Mouse (Mus musculus) embryo, embryonic 10.5 days (tissue): ENCODE results near the gene Anxa6.

Experiments
- DNase-seq: peaks from one replicate; pipeline ENCODE4 v3.0.0-alpha.2; 2015; ENCODE audit warnings: low spot score

Anxa6 gene

DNA sequence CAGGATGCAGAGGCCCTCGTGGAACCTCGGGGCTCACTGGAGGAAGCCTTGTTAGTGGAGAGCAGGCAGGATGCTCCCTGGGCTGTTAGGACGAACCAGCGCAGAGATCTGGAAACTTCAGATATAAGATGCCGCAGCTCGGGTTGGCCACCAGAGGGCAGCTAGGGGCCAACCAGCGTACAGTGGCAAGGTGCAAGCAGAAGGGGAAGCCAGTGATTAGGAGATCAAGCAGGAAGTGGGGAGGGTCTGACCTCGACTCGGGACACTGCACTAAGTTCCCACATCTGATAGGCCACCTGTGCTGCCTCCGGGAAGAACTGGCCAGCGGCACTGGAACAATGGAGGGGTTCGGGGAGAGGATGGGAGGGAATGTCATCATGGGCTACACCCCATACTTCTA lies 35.0 kb downstream of the Anxa6 start:
- DNase-seq, result peak; percentile 83

DNA sequence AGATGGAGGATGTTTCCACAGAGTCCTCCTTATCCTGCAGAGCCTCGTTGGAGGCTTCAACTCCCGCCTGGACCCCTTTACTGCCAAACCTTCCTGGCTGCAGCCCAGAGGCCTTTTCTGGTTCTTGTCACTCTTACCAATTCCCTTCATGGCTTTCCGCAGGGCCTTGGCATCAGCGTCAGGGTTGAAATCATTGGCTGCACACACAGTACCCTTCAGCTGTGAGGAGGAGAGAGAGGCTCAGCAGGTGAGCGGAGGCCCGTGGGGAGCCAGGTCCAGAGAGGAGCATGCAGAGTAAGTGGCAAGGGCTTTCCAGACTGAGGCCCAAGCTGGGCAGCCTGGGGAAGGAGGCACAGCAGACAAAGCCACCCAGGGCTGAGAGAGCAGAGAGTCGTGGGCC lies 37.1 kb downstream of the Anxa6 start:
- DNase-seq, result no peak

GRCm38 (mm10) chr11:54989920-54990319 lies 43.3 kb downstream of the Anxa6 start:
- DNase-seq, result no peak

- DNase-seq, result no peak
Observed at GRCm38 (mm10) chr11:54988754-54989349, 44.4 kb downstream of the Anxa6 start.

DNA sequence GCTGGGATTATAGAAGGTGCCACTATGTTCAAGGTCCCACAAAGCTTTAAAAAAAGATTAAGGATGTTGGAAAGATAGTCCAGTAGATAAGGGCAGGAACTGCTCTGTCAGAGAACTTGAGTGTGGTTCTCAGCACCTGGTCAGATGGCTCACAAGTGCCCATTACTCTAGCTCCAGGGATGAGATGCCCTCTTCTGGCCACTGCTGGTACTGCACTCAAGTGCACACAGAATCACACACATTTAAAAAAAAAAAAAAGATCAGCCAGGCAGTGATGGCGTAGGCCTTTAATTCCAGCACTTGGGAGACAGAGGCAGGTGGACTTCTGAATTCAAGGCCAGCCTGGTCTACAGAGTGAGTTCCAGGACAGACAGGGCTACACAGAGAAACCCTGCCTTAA lies 45.3 kb downstream of the Anxa6 start:
- DNase-seq, result peak; percentile 48

DNA sequence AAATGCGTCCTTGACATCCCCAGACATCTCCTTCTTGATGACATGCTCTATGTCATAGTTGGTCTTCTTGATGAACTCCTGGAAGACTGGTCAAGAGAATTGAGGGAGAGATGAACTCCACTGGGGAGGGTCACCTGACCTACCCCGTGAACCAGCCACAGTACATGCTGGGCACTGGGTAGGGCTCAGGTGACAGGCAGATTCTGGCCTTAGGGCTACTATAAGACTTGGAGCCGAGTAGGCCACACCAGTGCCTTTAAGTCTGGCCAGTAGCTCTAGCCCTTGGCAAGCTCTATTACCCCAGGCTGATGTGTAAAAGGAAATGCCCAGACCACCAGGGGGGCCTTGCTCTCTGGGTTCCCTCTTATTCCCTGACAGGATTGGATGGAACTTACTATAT lies 48.2 kb downstream of the Anxa6 start:
- no peak for DNase-seq

- no peak for DNase-seq
Observed at GRCm38 (mm10) chr11:54984581-54984980, 48.7 kb downstream of the Anxa6 start.

DNA sequence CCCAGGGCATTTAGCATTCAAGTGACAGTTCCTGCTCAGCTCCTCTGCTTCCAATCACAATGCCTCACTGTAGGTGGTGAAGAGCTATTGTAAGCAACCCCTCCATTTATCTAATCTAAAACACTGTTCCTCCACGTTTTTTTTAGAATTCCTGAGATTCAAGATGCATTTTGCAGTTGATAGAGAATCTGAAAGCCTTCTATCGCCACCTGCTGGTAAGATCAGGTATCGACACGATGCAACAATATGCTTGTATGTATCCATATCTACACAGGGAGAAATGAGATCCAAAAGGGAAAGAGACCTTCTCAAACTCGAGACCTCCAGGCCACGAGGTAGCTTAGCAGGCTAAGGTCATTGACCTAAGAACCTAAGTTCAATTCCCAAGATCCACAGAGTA lies 49.2 kb downstream of the Anxa6 start:
- DNase-seq, result peak; percentile 94

GRCm38 (mm10) chr11:54982520-54982919 lies 50.7 kb downstream of the Anxa6 start:
- no peak for DNase-seq

DNA sequence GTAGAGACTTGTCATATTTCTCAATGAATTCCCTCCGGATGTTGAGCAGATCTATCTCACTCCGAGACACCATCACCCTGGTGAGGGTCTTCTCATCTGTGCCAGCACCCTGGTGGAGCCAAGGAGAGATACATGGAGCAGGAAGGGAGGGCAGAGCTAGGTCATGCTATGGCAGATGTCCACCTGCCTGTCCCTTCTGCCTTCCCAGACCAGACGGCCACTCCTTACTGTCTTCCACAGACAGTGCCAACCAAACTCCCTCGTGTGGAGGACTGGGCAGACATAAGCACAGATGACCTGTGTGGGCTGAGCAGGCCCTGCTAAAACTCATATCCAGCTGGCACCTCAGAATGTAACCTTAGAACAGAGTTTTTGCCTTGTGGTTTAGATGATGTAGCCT lies 51.6 kb downstream of the Anxa6 start:
- DNase-seq, result no peak

DNA sequence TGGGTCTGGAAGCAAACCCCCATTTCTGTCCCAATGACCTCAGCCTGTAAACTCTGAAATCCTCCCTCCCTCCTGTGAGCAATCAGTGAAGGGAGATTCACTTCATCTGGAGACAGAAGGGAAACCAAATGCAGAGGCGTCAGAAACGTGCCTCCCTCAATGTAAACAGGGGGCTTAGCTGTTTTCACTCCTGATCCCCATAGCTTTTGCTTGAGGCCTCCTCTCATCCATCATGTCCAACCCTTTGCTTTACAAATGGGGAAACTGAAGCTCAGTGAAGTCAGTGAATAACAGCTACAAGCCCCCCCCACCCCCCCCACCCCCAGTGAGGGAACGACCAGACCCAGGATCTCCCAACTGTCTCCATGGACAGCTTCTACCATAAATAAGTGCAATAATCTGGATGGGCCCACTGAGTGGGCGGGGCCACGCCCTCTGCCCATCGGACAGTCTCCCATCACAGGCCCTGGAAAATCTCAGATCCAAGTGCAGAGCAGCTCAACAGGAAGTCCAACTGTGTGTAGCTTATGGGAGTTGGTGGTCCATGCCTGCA lies 55.8 kb downstream of the Anxa6 start:
- no peak for DNase-seq

DNA sequence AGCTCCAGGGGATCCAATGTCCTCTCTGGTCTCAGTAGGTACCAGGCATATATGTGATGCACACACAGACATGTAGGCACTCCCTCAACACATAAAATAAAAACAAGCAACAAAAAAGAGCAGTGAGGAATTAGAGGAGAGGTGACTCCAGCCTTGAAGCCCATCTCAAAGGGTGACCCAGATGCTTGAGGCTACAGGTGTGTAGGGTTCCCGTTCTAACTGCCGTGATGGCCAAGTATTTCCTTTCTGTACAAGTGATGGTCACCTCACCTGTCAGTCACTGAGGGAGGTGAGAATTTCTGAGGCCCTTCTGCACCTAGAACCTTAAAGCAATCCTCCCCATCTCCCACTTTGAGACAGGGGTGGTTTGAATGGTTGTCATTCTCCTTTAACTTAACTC lies 56.9 kb downstream of the Anxa6 start:
- DNase-seq, result no peak

GRCm38 (mm10) chr11:54975756-54976155 lies 57.5 kb downstream of the Anxa6 start:
- DNase-seq, result no peak

GRCm38 (mm10) chr11:54975340-54975739 lies 57.9 kb downstream of the Anxa6 start:
- no peak for DNase-seq

DNA sequence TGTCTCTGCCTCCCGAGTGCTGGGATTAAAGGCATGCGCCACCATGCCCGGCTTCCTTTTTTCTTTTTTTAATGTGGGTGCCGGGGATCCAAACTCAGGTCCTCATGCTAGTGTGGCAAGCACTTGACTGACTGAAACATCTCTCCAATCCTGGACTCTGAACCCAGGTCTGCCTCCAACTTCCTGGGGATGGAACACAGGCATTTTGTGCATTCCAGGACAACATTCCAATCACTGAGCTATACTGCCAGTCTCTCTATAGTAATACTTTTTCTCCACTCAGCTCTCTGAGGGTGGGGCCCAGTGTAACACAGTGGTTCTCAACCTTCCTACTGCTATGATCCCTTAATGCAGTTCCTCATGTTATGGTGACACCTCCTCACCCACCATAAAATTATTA lies 58.6 kb downstream of the Anxa6 start:
- no peak for DNase-seq

DNA sequence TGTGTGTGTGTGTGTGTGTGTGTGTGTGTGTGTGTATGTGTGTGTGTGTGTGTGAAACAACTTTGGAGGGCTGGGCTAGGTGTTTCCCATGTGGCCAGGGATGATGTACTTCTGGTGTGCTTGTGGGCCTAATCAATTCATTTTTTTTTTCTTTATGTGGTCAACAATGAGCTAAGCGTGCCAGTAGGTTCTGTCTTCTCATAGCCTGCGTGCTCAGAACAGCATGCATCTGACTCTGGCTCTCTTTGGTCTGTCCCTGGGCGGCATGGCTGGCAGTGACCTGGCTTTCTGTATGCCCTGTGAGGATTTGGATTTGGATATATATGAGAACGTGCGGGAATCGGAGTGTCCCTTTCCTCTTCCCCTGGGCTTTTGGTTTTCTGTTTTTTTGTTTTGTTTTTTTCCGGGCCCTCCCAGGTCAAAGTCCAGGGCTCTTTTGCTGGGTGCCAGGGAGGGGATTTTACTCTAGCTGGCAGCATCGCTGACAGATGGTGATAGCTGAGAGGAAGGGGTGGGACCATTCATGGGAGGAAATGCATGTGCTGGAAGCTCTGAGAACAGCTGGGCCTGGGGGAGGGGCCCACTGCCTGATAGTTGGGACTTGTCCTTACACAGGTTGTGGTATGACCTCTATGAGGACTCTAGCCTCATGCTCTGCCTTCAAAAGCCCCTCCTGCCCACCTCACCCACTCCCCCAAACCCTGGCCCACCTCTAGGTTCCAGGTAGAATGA lies 59.6 kb downstream of the Anxa6 start:
- DNase-seq, result peak; percentile 65

DNA sequence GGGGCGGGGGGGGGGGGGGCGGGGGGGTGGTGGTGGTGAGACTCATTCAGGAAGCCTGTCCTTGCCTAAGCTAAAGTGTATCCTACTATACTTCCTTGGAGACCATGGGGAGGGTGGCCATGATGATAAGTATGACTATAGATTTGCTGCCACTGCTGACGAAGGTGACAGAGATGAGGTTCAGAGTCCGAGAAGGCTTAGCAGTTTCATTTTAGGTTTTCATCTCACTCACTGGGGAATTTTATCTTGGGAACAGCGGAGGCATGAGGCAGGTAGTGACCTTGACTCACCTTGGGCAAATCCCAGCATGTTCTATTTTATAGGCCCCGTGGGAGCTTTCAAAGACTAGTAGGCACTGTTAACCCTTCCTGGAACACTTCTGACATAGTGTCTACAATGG lies 60.5 kb downstream of the Anxa6 start:
- no peak for DNase-seq

- no peak for DNase-seq
Observed at GRCm38 (mm10) chr11:54972049-54972723, 61.1 kb downstream of the Anxa6 start.

DNA sequence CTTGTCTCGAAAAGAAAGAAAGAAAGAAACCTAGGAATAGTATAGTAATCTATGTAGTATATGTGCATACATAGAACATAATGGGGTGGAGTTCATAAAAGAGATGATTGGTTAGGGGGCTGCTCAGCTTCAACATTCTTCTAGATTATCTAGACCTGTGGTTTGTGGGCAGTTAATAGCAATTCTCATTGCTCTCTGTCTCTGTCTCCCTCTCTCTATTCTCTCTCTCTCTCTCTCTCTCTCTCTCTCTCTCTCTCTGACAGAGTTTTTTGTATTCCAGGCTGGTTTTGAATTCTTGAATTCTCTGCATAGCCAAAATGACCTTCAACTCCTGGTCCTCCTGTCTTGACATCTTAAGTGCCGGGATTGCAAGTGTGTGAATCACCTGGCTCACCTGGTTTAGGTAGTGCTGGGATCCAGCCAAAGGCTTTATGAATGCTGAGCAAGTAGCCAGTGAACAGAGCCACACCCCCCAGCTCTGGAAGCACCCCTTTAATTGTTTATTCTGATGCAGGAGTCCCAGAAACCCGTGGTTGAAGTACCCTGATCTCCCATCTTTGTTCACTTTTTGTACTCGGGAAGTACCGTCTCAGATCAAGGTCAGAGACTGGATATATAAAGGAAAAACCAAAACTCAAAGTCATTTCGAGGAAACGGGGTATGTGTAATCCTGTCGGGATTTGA lies 61.7 kb downstream of the Anxa6 start:
- DNase-seq, result no peak

DNA sequence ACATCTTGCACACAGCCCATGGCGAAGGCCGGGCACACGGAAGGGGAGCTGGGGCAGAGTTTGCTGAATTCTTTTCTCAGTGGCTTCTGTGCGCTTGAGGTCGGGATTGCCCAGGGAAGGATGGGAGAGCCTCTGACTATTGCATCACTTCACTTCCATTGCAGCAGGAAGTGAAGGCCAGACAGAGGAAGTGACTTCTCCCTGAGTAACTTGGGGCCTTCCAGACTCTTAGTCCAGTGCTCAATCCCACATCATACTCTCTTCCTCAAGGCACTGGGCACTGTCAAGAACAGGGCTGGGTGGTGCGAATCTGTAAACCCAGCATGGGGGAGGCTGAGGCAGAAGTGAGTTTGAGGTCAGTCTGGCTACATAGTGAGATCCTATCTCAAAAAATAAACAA lies 68.0 kb downstream of the Anxa6 start:
- no peak for DNase-seq

- no peak for DNase-seq
Observed at GRCm38 (mm10) chr11:54962810-54963209, 70.4 kb downstream of the Anxa6 start, which contains the start of gene Tnip1. Gene Tnip1, minus strand, starts transcription at chr11:54962917.

GRCm38 (mm10) chr11:54961921-54962320 lies 71.3 kb downstream of the Anxa6 start:
- DNase-seq, result no peak
